Mouse (Mus musculus): ENCODE results near the gene Lrrc17. TPM values are rescaled to one million over a fixed set of nuclear protein-coding genes. Genes with fewer than 3 reads are reported as not detected.

The Lrrc17 gene
- polyA plus RNA-seq, 1 experiment: 0.06 TPM

- no peak overlapping the region for H3K4me3 ChIP-seq (ENCODE audit: extremely low read depth, insufficient read depth, insufficient read length)
- no peak for TF ChIP-seq CTCF (IDR thresholded peaks at IDR 0.05; ENCODE audit: extremely low read depth, insufficient read depth, insufficient read length, insufficient replicate concordance)
- TF ChIP-seq POLR2A (IDR thresholded peaks at IDR 0.05; ENCODE audit: low read depth, low read length): no peak
- H3K4me1 ChIP-seq (ENCODE audit: control insufficient read depth, insufficient read depth, insufficient read length): no peaks in the 10 kb centered on the region
- 88% methylated on average over 21 of the region's 21 CpGs for whole genome bisulfite sequencing
- H3K27me3 ChIP-seq (ENCODE audit: control insufficient read depth, insufficient read depth, low read length): no peaks in the 10 kb centered on the region
- H3K36me3 ChIP-seq (ENCODE audit: control insufficient read depth, insufficient read depth, low read length): no peaks in the 10 kb centered on the region
- no peak overlapping the region for H3K27ac ChIP-seq (ENCODE audit: insufficient read depth, low read length)
- no peak for DNase-seq (ENCODE audit: low read depth in 1 of 2, low spot score in 2 of 2)
These were observed 31.2 kb downstream of the Lrrc17 start for GRCm38 (mm10) chr5:21574386-21575209.

- Histone ChIP-seq H3K27ac (ENCODE audit: insufficient read depth, low read length) (no peak overlapping the region), H3K36me3 (ENCODE audit: control insufficient read depth, insufficient read depth, low read length) (no peaks in the 10 kb centered on the region), H3K4me3 (ENCODE audit: extremely low read depth, insufficient read depth, insufficient read length) (no peak overlapping the region), H3K27me3 (ENCODE audit: control insufficient read depth, insufficient read depth, low read length) (no peaks in the 10 kb centered on the region), H3K4me1 (ENCODE audit: control insufficient read depth, insufficient read depth, insufficient read length) (no peaks in the 10 kb centered on the region)
- WGBS: 93% methylated on average over 13 of the region's 13 CpGs
- DNase-seq (ENCODE audit: low read depth in 1 of 2, low spot score in 2 of 2): no peak
- TF ChIP-seq CTCF (IDR thresholded peaks at IDR 0.05; ENCODE audit: extremely low read depth, insufficient read depth, insufficient read length, insufficient replicate concordance) (no peak), POLR2A (IDR thresholded peaks at IDR 0.05; ENCODE audit: low read depth, low read length) (no peak)
These were observed 31.8 kb downstream of the Lrrc17 start for GRCm38 (mm10) chr5:21575210-21575550.

GRCm38 (mm10) chr5:21578136-21578535 lies 34.8 kb downstream of the Lrrc17 start:
- no peak for DNase-seq (ENCODE audit: low read depth in 1 of 2, low spot score in 2 of 2)
- Histone ChIP-seq H3K27ac (ENCODE audit: insufficient read depth, low read length) (no peak overlapping the region), H3K4me3 (ENCODE audit: extremely low read depth, insufficient read depth, insufficient read length) (no peak overlapping the region), H3K4me1 (ENCODE audit: control insufficient read depth, insufficient read depth, insufficient read length) (no peaks in the 10 kb centered on the region), H3K36me3 (ENCODE audit: control insufficient read depth, insufficient read depth, low read length) (no peaks in the 10 kb centered on the region), H3K27me3 (ENCODE audit: control insufficient read depth, insufficient read depth, low read length) (no peaks in the 10 kb centered on the region)
- 91% methylated on average over 3 of the region's 3 CpGs for WGBS
- no peak for TF ChIP-seq POLR2A (IDR thresholded peaks at IDR 0.05; ENCODE audit: low read depth, low read length)
- no peak for TF ChIP-seq CTCF (IDR thresholded peaks at IDR 0.05; ENCODE audit: extremely low read depth, insufficient read depth, insufficient read length, insufficient replicate concordance)

- Histone ChIP-seq H3K4me3 (ENCODE audit: extremely low read depth, insufficient read depth, insufficient read length) (no peak overlapping the region), H3K36me3 (ENCODE audit: control insufficient read depth, insufficient read depth, low read length) (no peaks in the 10 kb centered on the region), H3K27ac (ENCODE audit: insufficient read depth, low read length) (no peak overlapping the region), H3K27me3 (ENCODE audit: control insufficient read depth, insufficient read depth, low read length) (no peaks in the 10 kb centered on the region), H3K4me1 (ENCODE audit: control insufficient read depth, insufficient read depth, insufficient read length) (no peaks in the 10 kb centered on the region; the same call in 1 of the 2 replicates)
- peak; percentile 15 to 50 for DNase-seq (ENCODE audit: low read depth in 1 of 2, low spot score in 2 of 2)
- TF ChIP-seq POLR2A (IDR thresholded peaks at IDR 0.05; ENCODE audit: low read depth, low read length) (no peak), CTCF (IDR thresholded peaks at IDR 0.05; ENCODE audit: extremely low read depth, insufficient read depth, insufficient read length, insufficient replicate concordance) (peak; percentile 64; the same call in 1 of the 2 replicates)
- 46% methylated on average over 6 of the region's 6 CpGs for WGBS
These were observed 43.4 kb downstream of the Lrrc17 start for GRCm38 (mm10) chr5:21586763-21587162.

- TF ChIP-seq POLR2A (IDR thresholded peaks at IDR 0.05; ENCODE audit: low read depth, low read length) (no peak), CTCF (IDR thresholded peaks at IDR 0.05; ENCODE audit: extremely low read depth, insufficient read depth, insufficient read length, insufficient replicate concordance) (no peak)
- 70% methylated on average over 7 of the region's 7 CpGs for WGBS
- Histone ChIP-seq H3K27ac (ENCODE audit: insufficient read depth, low read length) (no peak overlapping the region), H3K36me3 (ENCODE audit: control insufficient read depth, insufficient read depth, low read length) (no peaks in the 10 kb centered on the region), H3K4me1 (ENCODE audit: control insufficient read depth, insufficient read depth, insufficient read length) (no peaks in the 10 kb centered on the region; the same call in 1 of the 2 replicates), H3K4me3 (ENCODE audit: extremely low read depth, insufficient read depth, insufficient read length) (no peak overlapping the region), H3K27me3 (ENCODE audit: control insufficient read depth, insufficient read depth, low read length) (no peaks in the 10 kb centered on the region)
- DNase-seq (ENCODE audit: low read depth in 1 of 2, low spot score in 2 of 2): no peak
These were observed 44.3 kb downstream of the Lrrc17 start for GRCm38 (mm10) chr5:21587683-21588082.

- TF ChIP-seq CTCF (IDR thresholded peaks at IDR 0.05; ENCODE audit: extremely low read depth, insufficient read depth, insufficient read length, insufficient replicate concordance) (no peak), POLR2A (IDR thresholded peaks at IDR 0.05; ENCODE audit: low read depth, low read length) (no peak)
- DNase-seq (ENCODE audit: low read depth in 1 of 2, low spot score in 2 of 2): no peak
- H3K27me3 ChIP-seq (ENCODE audit: control insufficient read depth, insufficient read depth, low read length): no peaks in the 10 kb centered on the region
- no peaks in the 10 kb centered on the region; the same call in 1 of the 2 replicates for H3K4me1 ChIP-seq (ENCODE audit: control insufficient read depth, insufficient read depth, insufficient read length)
- H3K27ac ChIP-seq (ENCODE audit: insufficient read depth, low read length): no peak overlapping the region
- H3K4me3 ChIP-seq (ENCODE audit: extremely low read depth, insufficient read depth, insufficient read length): no peak overlapping the region
- H3K36me3 ChIP-seq (ENCODE audit: control insufficient read depth, insufficient read depth, low read length): no peaks in the 10 kb centered on the region
- 95% methylated on average over 13 of the region's 13 CpGs for WGBS
These were observed 44.9 kb downstream of the Lrrc17 start for GRCm38 (mm10) chr5:21588220-21588619.

GRCm38 (mm10) chr5:21592106-21592505 lies 48.7 kb downstream of the Lrrc17 start:
- no peak for TF ChIP-seq CTCF (IDR thresholded peaks at IDR 0.05; ENCODE audit: extremely low read depth, insufficient read depth, insufficient read length, insufficient replicate concordance)
- TF ChIP-seq POLR2A (IDR thresholded peaks at IDR 0.05; ENCODE audit: low read depth, low read length): no peak
- Histone ChIP-seq H3K27ac (ENCODE audit: insufficient read depth, low read length) (no peak overlapping the region), H3K27me3 (ENCODE audit: control insufficient read depth, insufficient read depth, low read length) (no peaks in the 10 kb centered on the region), H3K4me3 (ENCODE audit: extremely low read depth, insufficient read depth, insufficient read length) (no peak overlapping the region), H3K36me3 (ENCODE audit: control insufficient read depth, insufficient read depth, low read length) (no peaks in the 10 kb centered on the region), H3K4me1 (ENCODE audit: control insufficient read depth, insufficient read depth, insufficient read length) (no peaks in the 10 kb centered on the region; the same call in 1 of the 2 replicates)
- no peak for DNase-seq (ENCODE audit: low read depth in 1 of 2, low spot score in 2 of 2)
- 89% methylated on average over 2 of the region's 2 CpGs for WGBS

Data from spleen, adult 2 months (tissue).